In genomic region chr8:26836552-26836951, GRCm38 (mm10) we compare ENCODE assay signal across 23 mouse cellular contexts.
A peak's percentile ranks its signal among the peaks of the same experiment; 100 is the strongest.
DNase-seq lines count a peak whose midpoint lies in the region; ATAC-seq lines count a peak whose summit lies in the region.
"Had no signal": no experiment of that assay in that cellular context is flagged by ENCODE, and none has a peak within 500 bp of the region (broad histone marks: within the 10 kb centered on the region; RNA-seq: fewer than 3 reads in every experiment).

No protein-coding gene starts in this region.

- H3K9me3 ChIP-seq in embryonic facial prominence, embryonic 13.5 days, result no peaks in the 10 kb centered on the region
- no peaks in the 10 kb centered on the region for H3K9me3 ChIP-seq in embryonic facial prominence, embryonic 10.5 days
- no peaks in the 10 kb centered on the region for H3K9me3 ChIP-seq in midbrain, embryonic 11.5 days (ENCODE audit: control insufficient read depth, low read length)
- no peaks in the 10 kb centered on the region for H3K9me3 ChIP-seq in midbrain, embryonic 15.5 days
- no peaks in the 10 kb centered on the region for H3K9me3 ChIP-seq in limb, embryonic 10.5 days (replicated peaks)
- H3K9me3 ChIP-seq in stomach, embryonic 16.5 days (replicated peaks; ENCODE audit: control insufficient read depth, low read length), result no peaks in the 10 kb centered on the region
- H3K9me3 ChIP-seq: forebrain, embryonic 13.5 days; forebrain, embryonic 15.5 days; G1E had no signal

- peaks cover 40% of the 10 kb centered on the region for H3K4me1 ChIP-seq in embryonic facial prominence, embryonic 13.5 days
- peaks cover 58% of the 10 kb centered on the region for H3K4me1 ChIP-seq in embryonic facial prominence, embryonic 10.5 days
- H3K4me1 ChIP-seq in midbrain, embryonic 11.5 days (ENCODE audit: control insufficient read depth, insufficient read depth, low read length), result 0 out of 2 replicates have a peak, but pooled peaks cover 3% of the 10 kb centered on the region
- H3K4me1 ChIP-seq in midbrain, embryonic 15.5 days, result no peaks in the 10 kb centered on the region
- peaks cover 84% of the 10 kb centered on the region for H3K4me1 ChIP-seq in limb, embryonic 10.5 days
- H3K4me1 ChIP-seq in stomach, embryonic 16.5 days (ENCODE audit: control insufficient read depth, insufficient read depth, low read length), result peaks cover 30% of the 10 kb centered on the region

- H3K36me3 ChIP-seq in embryonic facial prominence, embryonic 13.5 days, result no peaks in the 10 kb centered on the region
- no peaks in the 10 kb centered on the region for H3K36me3 ChIP-seq in embryonic facial prominence, embryonic 10.5 days (replicated peaks)
- H3K36me3 ChIP-seq in midbrain, embryonic 11.5 days (ENCODE audit: control insufficient read depth, insufficient read depth, low read length), result no peaks in the 10 kb centered on the region
- no peaks in the 10 kb centered on the region for H3K36me3 ChIP-seq in midbrain, embryonic 15.5 days (replicated peaks)
- H3K36me3 ChIP-seq in limb, embryonic 10.5 days, result no peaks in the 10 kb centered on the region
- H3K36me3 ChIP-seq in stomach, embryonic 16.5 days (ENCODE audit: control insufficient read depth, insufficient read depth, low read length), result no peaks in the 10 kb centered on the region
- H3K36me3 ChIP-seq: forebrain, embryonic 15.5 days; G1E had no signal

- H3K27me3 ChIP-seq in embryonic facial prominence, embryonic 13.5 days, result peaks cover 12% of the 10 kb centered on the region; the same call in 1 of the 2 replicates
- H3K27me3 ChIP-seq in embryonic facial prominence, embryonic 10.5 days (replicated peaks; ENCODE audit: low read depth, poor library complexity, severe bottlenecking), result peaks cover 22% of the 10 kb centered on the region
- no peaks in the 10 kb centered on the region for H3K27me3 ChIP-seq in midbrain, embryonic 11.5 days (ENCODE audit: control insufficient read depth, insufficient read depth, low read length)
- H3K27me3 ChIP-seq in midbrain, embryonic 15.5 days (replicated peaks), result no peaks in the 10 kb centered on the region
- H3K27me3 ChIP-seq in limb, embryonic 10.5 days (ENCODE audit: low read depth, poor library complexity, severe bottlenecking), result peaks cover 54% of the 10 kb centered on the region
- no peaks in the 10 kb centered on the region for H3K27me3 ChIP-seq in stomach, embryonic 16.5 days (ENCODE audit: control insufficient read depth, insufficient read depth, low read length)
- H3K27me3 ChIP-seq: CH12.LX; forebrain, embryonic 15.5 days; Patski had no signal

- H3K27ac ChIP-seq in embryonic facial prominence, embryonic 13.5 days, result no peak overlapping the region
- no peak overlapping the region for H3K27ac ChIP-seq in embryonic facial prominence, embryonic 10.5 days (replicated peaks)
- no peak overlapping the region for H3K27ac ChIP-seq in midbrain, embryonic 11.5 days (ENCODE audit: low read depth, low read length)
- H3K27ac ChIP-seq in midbrain, embryonic 15.5 days, result no peak overlapping the region
- no peak overlapping the region for H3K27ac ChIP-seq in limb, embryonic 10.5 days
- H3K27ac ChIP-seq in stomach, embryonic 16.5 days (ENCODE audit: low read length), result no peak overlapping the region
- H3K27ac ChIP-seq: forebrain, embryonic 13.5 days; forebrain, embryonic 15.5 days had no signal

- no peak overlapping the region for H3K4me2 ChIP-seq in embryonic facial prominence, embryonic 13.5 days
- no peak overlapping the region for H3K4me2 ChIP-seq in midbrain, embryonic 11.5 days
- H3K4me2 ChIP-seq in midbrain, embryonic 15.5 days, result no peak overlapping the region
- no peak overlapping the region for H3K4me2 ChIP-seq in stomach, embryonic 16.5 days (ENCODE audit: low read depth, low read length)
- H3K4me2 ChIP-seq: forebrain, embryonic 13.5 days; forebrain, embryonic 15.5 days had no signal

- no peak overlapping the region for H3K4me3 ChIP-seq in embryonic facial prominence, embryonic 13.5 days
- H3K4me3 ChIP-seq in embryonic facial prominence, embryonic 10.5 days, result no peak overlapping the region
- H3K4me3 ChIP-seq in midbrain, embryonic 11.5 days (ENCODE audit: low read depth, low read length), result no peak overlapping the region
- H3K4me3 ChIP-seq in midbrain, embryonic 15.5 days, result no peak overlapping the region
- H3K4me3 ChIP-seq in limb, embryonic 10.5 days, result no peak overlapping the region
- no peak overlapping the region for H3K4me3 ChIP-seq in stomach, embryonic 16.5 days (replicated peaks; ENCODE audit: low read length)
- H3K4me3 ChIP-seq: forebrain, embryonic 13.5 days; forebrain, embryonic 15.5 days had no signal

- ATAC-seq in embryonic facial prominence, embryonic 13.5 days (ENCODE audit: insufficient number of reproducible peaks, insufficient read depth, low FRiP score, low TSS enrichment, low read depth), result peak; percentile 49; the same call in 1 of the 2 replicates
- no peak for ATAC-seq in midbrain, embryonic 11.5 days (ENCODE audit: low FRiP score)
- no peak for ATAC-seq in midbrain, embryonic 15.5 days (replicated peaks)
- 0 out of 2 replicates have a peak, but pooled peaks have one; percentile 10 for ATAC-seq in stomach, embryonic 16.5 days (ENCODE audit: insufficient read depth, low FRiP score)
- ATAC-seq: activated CD4-positive, CD25-positive, alpha-beta regulatory T cell, adult 4 months; CD4-positive, CD25-positive, alpha-beta regulatory T cell, adult 4 months; forebrain, embryonic 13.5 days; forebrain, embryonic 15.5 days; Patski had no signal

- 86% methylated on average over 7 of the region's 7 CpGs for WGBS in embryonic facial prominence, embryonic 13.5 days
- 93% methylated on average over 7 of the region's 7 CpGs for WGBS in embryonic facial prominence, embryonic 10.5 days
- WGBS in midbrain, embryonic 11.5 days, result 88% methylated on average over 7 of the region's 7 CpGs
- WGBS in midbrain, embryonic 15.5 days, result 88% methylated on average over 7 of the region's 7 CpGs
- 78% methylated on average over 7 of the region's 7 CpGs for WGBS in limb, embryonic 10.5 days
- 78% methylated on average over 7 of the region's 7 CpGs for WGBS in stomach, embryonic 16.5 days

- no peak for DNase-seq in embryonic facial prominence, embryonic 10.5 days (ENCODE audit: low spot score)
- DNase-seq in midbrain, embryonic 11.5 days (ENCODE audit: low spot score, missing footprints), result peak; percentile 41
- peak; percentile 29 for DNase-seq in limb, embryonic 10.5 days (ENCODE audit: low spot score)
- no peak for DNase-seq in gastrocnemius, postnatal 4 days (ENCODE audit: low spot score in 2 of 2)
- DNase-seq: adrenal gland, adult 8-10 months; adrenal gland, postnatal 14 days; adrenal gland, postnatal 36 days; B cell, adult 2 months; cerebellum, adult 11-12 months; cerebellum, adult 2 months; cerebellum, adult 9-10 months; cerebellum, postnatal 10 days; cerebellum, postnatal 25 days had no signal

- H3K9ac ChIP-seq in embryonic facial prominence, embryonic 13.5 days, result no peak overlapping the region
- H3K9ac ChIP-seq in midbrain, embryonic 11.5 days (ENCODE audit: low read length), result no peak overlapping the region
- no peak overlapping the region for H3K9ac ChIP-seq in midbrain, embryonic 15.5 days
- no peak overlapping the region for H3K9ac ChIP-seq in stomach, embryonic 16.5 days (ENCODE audit: low read length)
- H3K9ac ChIP-seq: forebrain, embryonic 13.5 days; forebrain, embryonic 15.5 days had no signal

Comparison
In these comparisons a context has a peak if more than half of its experiments do, and no peak if none do; other contexts are left out.
1. ATAC-seq: peak in embryonic facial prominence, embryonic 13.5 days (single experiment) and stomach, embryonic 16.5 days (single experiment); none in midbrain, embryonic 11.5 days (single experiment) and midbrain, embryonic 15.5 days (single experiment).
2. DNase-seq: peak in midbrain, embryonic 11.5 days (single experiment) and limb, embryonic 10.5 days (single experiment); none in embryonic facial prominence, embryonic 10.5 days (single experiment) and gastrocnemius, postnatal 4 days (0 of 2).